Mouse (Mus musculus): ENCODE results near the gene Ptpa. TPM values are rescaled to one million over a fixed set of nuclear protein-coding genes. Genes with fewer than 3 reads are reported as not detected.

Ptpa gene
- polyA plus RNA-seq, 1 experiment from 2014 or later, result 70.2 TPM

- 18% methylated on average over 4 of the region's 4 CpGs for WGBS
- Histone ChIP-seq H3K4me3 (ENCODE audit: low read depth, low read length) (peak overlapping the region; percentile 98), H3K9me3 (ENCODE audit: control insufficient read depth, low read length) (no peaks in the 10 kb centered on the region), H3K4me1 (ENCODE audit: control insufficient read depth, insufficient read depth, low read length) (peaks cover 14% of the 10 kb centered on the region), H3K27me3 (replicated peaks; ENCODE audit: control insufficient read depth, insufficient read depth, low read length) (no peaks in the 10 kb centered on the region), H3K27ac (replicated peaks; ENCODE audit: low read depth, low read length) (no peak overlapping the region), H3K36me3 (ENCODE audit: control insufficient read depth, insufficient read depth, low read length) (no peaks in the 10 kb centered on the region), H3K4me2 (ENCODE audit: low read depth, low read length) (peak overlapping the region; percentile 82), H3K9ac (ENCODE audit: low read depth, low read length) (peak overlapping the region; percentile 57)
- DNase-seq (ENCODE audit: low spot score) (no peak), ATAC-seq (ENCODE audit: low read depth) (no peak)
Measured at GRCm38 (mm10) chr2:30474776-30475175, 58.9 kb downstream of the Ptpa start.

GRCm38 (mm10) chr2:30475457-30475856, 59.6 kb downstream of the Ptpa start:
- H3K9ac ChIP-seq (ENCODE audit: low read depth, low read length), result no peak overlapping the region
- no peak for DNase-seq (ENCODE audit: low spot score)
- H3K4me2 ChIP-seq (ENCODE audit: low read depth, low read length), result no peak overlapping the region; the same call in 1 of the 2 replicates
- WGBS, result 90% methylated on average over 7 of the region's 7 CpGs
- peaks cover 14% of the 10 kb centered on the region for H3K4me1 ChIP-seq (ENCODE audit: control insufficient read depth, insufficient read depth, low read length)
- H3K9me3 ChIP-seq (ENCODE audit: control insufficient read depth, low read length), result no peaks in the 10 kb centered on the region
- no peak for ATAC-seq (ENCODE audit: low read depth)
- no peak overlapping the region for H3K4me3 ChIP-seq (ENCODE audit: low read depth, low read length)
- no peaks in the 10 kb centered on the region for H3K36me3 ChIP-seq (ENCODE audit: control insufficient read depth, insufficient read depth, low read length)
- H3K27me3 ChIP-seq (replicated peaks; ENCODE audit: control insufficient read depth, insufficient read depth, low read length), result no peaks in the 10 kb centered on the region
- H3K27ac ChIP-seq (replicated peaks; ENCODE audit: low read depth, low read length), result no peak overlapping the region

- ATAC-seq (ENCODE audit: low read depth), result no peak
- Histone ChIP-seq H3K4me3 (ENCODE audit: low read depth, low read length) (no peak overlapping the region), H3K4me1 (ENCODE audit: control insufficient read depth, insufficient read depth, low read length) (peaks cover 9% of the 10 kb centered on the region), H3K27me3 (replicated peaks; ENCODE audit: control insufficient read depth, insufficient read depth, low read length) (no peaks in the 10 kb centered on the region), H3K4me2 (ENCODE audit: low read depth, low read length) (no peak overlapping the region), H3K36me3 (ENCODE audit: control insufficient read depth, insufficient read depth, low read length) (no peaks in the 10 kb centered on the region), H3K9ac (ENCODE audit: low read depth, low read length) (no peak overlapping the region), H3K9me3 (ENCODE audit: control insufficient read depth, low read length) (no peaks in the 10 kb centered on the region), H3K27ac (replicated peaks; ENCODE audit: low read depth, low read length) (no peak overlapping the region)
- WGBS, result 56% methylated on average over 2 of the region's 2 CpGs
- no peak for DNase-seq (ENCODE audit: low spot score)
Measured at GRCm38 (mm10) chr2:30476241-30476640, 60.4 kb downstream of the Ptpa start.

GRCm38 (mm10) chr2:30478526-30478925, 62.7 kb downstream of the Ptpa start:
- Histone ChIP-seq H3K4me1 (ENCODE audit: control insufficient read depth, insufficient read depth, low read length) (peaks cover 6% of the 10 kb centered on the region), H3K27ac (replicated peaks; ENCODE audit: low read depth, low read length) (no peak overlapping the region), H3K36me3 (ENCODE audit: control insufficient read depth, insufficient read depth, low read length) (no peaks in the 10 kb centered on the region), H3K27me3 (replicated peaks; ENCODE audit: control insufficient read depth, insufficient read depth, low read length) (no peaks in the 10 kb centered on the region), H3K4me2 (ENCODE audit: low read depth, low read length) (no peak overlapping the region), H3K9me3 (ENCODE audit: control insufficient read depth, low read length) (no peaks in the 10 kb centered on the region), H3K9ac (ENCODE audit: low read depth, low read length) (no peak overlapping the region), H3K4me3 (ENCODE audit: low read depth, low read length) (no peak overlapping the region)
- no peak for DNase-seq (ENCODE audit: low spot score)
- 71% methylated on average over 1 of the region's 1 CpGs for WGBS
- ATAC-seq (ENCODE audit: low read depth), result no peak

- Histone ChIP-seq H3K4me2 (ENCODE audit: low read depth, low read length) (no peak overlapping the region), H3K9me3 (ENCODE audit: control insufficient read depth, low read length) (no peaks in the 10 kb centered on the region), H3K27me3 (replicated peaks; ENCODE audit: control insufficient read depth, insufficient read depth, low read length) (no peaks in the 10 kb centered on the region), H3K4me1 (ENCODE audit: control insufficient read depth, insufficient read depth, low read length) (no peaks in the 10 kb centered on the region; the same call in 1 of the 2 replicates), H3K9ac (ENCODE audit: low read depth, low read length) (0 out of 2 replicates have a peak overlapping the region, but pooled peaks have one; percentile 5), H3K27ac (replicated peaks; ENCODE audit: low read depth, low read length) (0 out of 2 replicates have a peak overlapping the region, but pooled peaks have one; percentile 21), H3K4me3 (ENCODE audit: low read depth, low read length) (no peak overlapping the region), H3K36me3 (ENCODE audit: control insufficient read depth, insufficient read depth, low read length) (no peaks in the 10 kb centered on the region)
- DNase-seq (ENCODE audit: low spot score) (no peak), ATAC-seq (ENCODE audit: low read depth) (no peak)
- 26% methylated on average over 7 of the region's 7 CpGs for WGBS
Measured at GRCm38 (mm10) chr2:30487597-30487996, 71.8 kb downstream of the Ptpa start.

- H3K4me3 ChIP-seq (ENCODE audit: low read depth, low read length), result no peak overlapping the region
- DNase-seq (ENCODE audit: low spot score) (no peak), ATAC-seq (ENCODE audit: low read depth) (no peak)
- H3K9ac ChIP-seq (ENCODE audit: low read depth, low read length), result no peak overlapping the region
- H3K36me3 ChIP-seq (ENCODE audit: control insufficient read depth, insufficient read depth, low read length), result no peaks in the 10 kb centered on the region
- WGBS, result 72% methylated on average over 2 of the region's 2 CpGs
- no peaks in the 10 kb centered on the region for H3K27me3 ChIP-seq (replicated peaks; ENCODE audit: control insufficient read depth, insufficient read depth, low read length)
- no peaks in the 10 kb centered on the region for H3K4me1 ChIP-seq (ENCODE audit: control insufficient read depth, insufficient read depth, low read length)
- no peak overlapping the region for H3K27ac ChIP-seq (replicated peaks; ENCODE audit: low read depth, low read length)
- no peaks in the 10 kb centered on the region for H3K9me3 ChIP-seq (ENCODE audit: control insufficient read depth, low read length)
- no peak overlapping the region for H3K4me2 ChIP-seq (ENCODE audit: low read depth, low read length)
Measured at GRCm38 (mm10) chr2:30490384-30490783, 74.5 kb downstream of the Ptpa start.

- no peak overlapping the region for H3K9ac ChIP-seq (ENCODE audit: low read depth, low read length)
- no peak for ATAC-seq (ENCODE audit: low read depth)
- H3K36me3 ChIP-seq (ENCODE audit: control insufficient read depth, insufficient read depth, low read length), result no peaks in the 10 kb centered on the region
- H3K4me3 ChIP-seq (ENCODE audit: low read depth, low read length), result peak overlapping the region; percentile 27; the same call in 1 of the 2 replicates
- no peak for DNase-seq (ENCODE audit: low spot score)
- peaks cover 4% of the 10 kb centered on the region; the same call in 1 of the 2 replicates for H3K4me1 ChIP-seq (ENCODE audit: control insufficient read depth, insufficient read depth, low read length)
- peak overlapping the region; percentile 59; the same call in 1 of the 2 replicates for H3K4me2 ChIP-seq (ENCODE audit: low read depth, low read length)
- no peaks in the 10 kb centered on the region for H3K27me3 ChIP-seq (replicated peaks; ENCODE audit: control insufficient read depth, insufficient read depth, low read length)
- 79% methylated on average over 8 of the region's 8 CpGs for WGBS
- no peaks in the 10 kb centered on the region for H3K9me3 ChIP-seq (ENCODE audit: control insufficient read depth, low read length)
- no peak overlapping the region for H3K27ac ChIP-seq (replicated peaks; ENCODE audit: low read depth, low read length)
Measured at GRCm38 (mm10) chr2:30495000-30495908, 79.4 kb downstream of the Ptpa start.

GRCm38 (mm10) chr2:30495909-30496861, 80.3 kb downstream of the Ptpa start:
- Histone ChIP-seq H3K27ac (replicated peaks; ENCODE audit: low read depth, low read length) (no peak overlapping the region), H3K9me3 (ENCODE audit: control insufficient read depth, low read length) (no peaks in the 10 kb centered on the region), H3K36me3 (ENCODE audit: control insufficient read depth, insufficient read depth, low read length) (no peaks in the 10 kb centered on the region), H3K4me3 (ENCODE audit: low read depth, low read length) (peak overlapping the region; percentile 27), H3K9ac (ENCODE audit: low read depth, low read length) (no peak overlapping the region), H3K4me2 (ENCODE audit: low read depth, low read length) (peak overlapping the region; percentile 59), H3K27me3 (replicated peaks; ENCODE audit: control insufficient read depth, insufficient read depth, low read length) (no peaks in the 10 kb centered on the region), H3K4me1 (ENCODE audit: control insufficient read depth, insufficient read depth, low read length) (peaks cover 4% of the 10 kb centered on the region; the same call in 1 of the 2 replicates)
- ATAC-seq (ENCODE audit: low read depth) (peak; percentile 97), DNase-seq (ENCODE audit: low spot score) (peak; percentile 90)
- 22% methylated on average over 21 of the region's 22 CpGs for WGBS
